Mouse (Mus musculus) effector memory CD4-positive, alpha-beta T cell, adult 5 months (primary cell): ENCODE measurements around the gene Fbf1. TPM values are rescaled to one million over a fixed set of nuclear protein-coding genes. Genes with fewer than 3 reads are reported as not detected.

Experiments used
- polyA plus RNA-seq: library from polyadenylated mRNA; unstranded; fragments of 100-300 nt; shearing (Covaris generic); gene quantifications from one replicate; pipeline ENCODE4 v1.2.1, GENCODE M21; 2017

Gene Fbf1
- polyA plus RNA-seq = 6.1 TPM

DNA sequence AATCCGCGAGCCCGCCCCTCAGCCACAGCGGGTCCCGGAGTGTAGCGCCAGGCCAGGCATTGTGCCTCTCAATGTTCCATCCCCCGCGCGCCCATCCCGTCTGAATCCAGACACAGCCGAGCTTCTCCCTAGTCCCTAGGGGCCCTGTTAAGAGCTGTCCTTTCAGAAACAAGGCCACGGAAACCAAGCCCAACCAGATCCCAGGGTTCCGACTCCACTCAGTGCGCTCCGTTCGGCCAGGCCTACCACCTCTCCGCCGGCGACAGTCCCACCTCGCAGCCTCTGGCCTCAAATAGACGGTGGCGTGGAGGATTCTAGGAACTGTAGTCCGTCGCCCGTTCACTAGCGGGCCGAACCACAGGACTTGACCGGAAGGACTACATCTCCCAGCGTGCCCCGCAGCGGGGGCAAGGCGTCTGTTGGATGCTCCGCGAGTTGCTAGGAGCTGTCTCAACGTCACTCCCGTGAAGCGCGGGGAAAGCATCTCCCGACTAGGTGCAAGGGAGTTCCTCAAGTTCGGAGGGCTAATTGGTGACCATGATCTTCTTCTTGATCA, at the start of gene Fbf1:
Fbf1 (minus strand) TSS at position 283 of the 556 bp plus-strand sequence.

GRCm38 (mm10) chr11:116198639-116199531, 30.9 kb upstream of the Fbf1 start, which contains the start of the genes Ten1 and Acox1:
Gene Ten1, plus strand, starts transcription at chr11:116198855.
Gene Acox1, minus strand, starts transcription at chr11:116199045.

GRCm38 (mm10) chr11:116138468-116139138, 29.4 kb downstream of the Fbf1 start, which contains the start of gene Mrpl38:
Gene Mrpl38, minus strand, starts transcription at chr11:116138868.

GRCm38 (mm10) chr11:116130488-116131205, 37.3 kb downstream of the Fbf1 start, which contains the start of gene Trim65:
Gene Trim65, minus strand, starts transcription at chr11:116131128.

GRCm38 (mm10) chr11:116127156-116127980, 40.6 kb downstream of the Fbf1 start, which contains the start of gene Trim47:
Gene Trim47, minus strand, starts transcription at chr11:116127210.

Other genes starting within 250 kb of the Fbf1 start
- 30.1 TPM for gene Sap30bp, start 234.9 kb downstream of the Fbf1 start, polyA plus RNA-seq
- gene Recql5, start 234.7 kb downstream of the Fbf1 start, polyA plus RNA-seq = 9.4 TPM
- not detected for gene Itgb4, start 193.5 kb downstream of the Fbf1 start, polyA plus RNA-seq
- gene Galk1, start 155.4 kb downstream of the Fbf1 start, polyA plus RNA-seq = 16.1 TPM
- 2,052 TPM for gene H3f3b, start 140.2 kb downstream of the Fbf1 start, polyA plus RNA-seq
- gene Unk, start 137.8 kb downstream of the Fbf1 start, polyA plus RNA-seq = 35.8 TPM
- gene Unc13d, start 90.2 kb downstream of the Fbf1 start, polyA plus RNA-seq = 80.3 TPM
- 312 TPM for gene Wbp2, start 81.2 kb downstream of the Fbf1 start, polyA plus RNA-seq
- gene Trim47, start 41.0 kb downstream of the Fbf1 start, polyA plus RNA-seq = 0.50 TPM
- gene Trim65, start 37.0 kb downstream of the Fbf1 start, polyA plus RNA-seq = 12.1 TPM
- 73.9 TPM for gene Mrpl38, start 29.3 kb downstream of the Fbf1 start, polyA plus RNA-seq
- gene Ten1, start 30.7 kb upstream of the Fbf1 start, polyA plus RNA-seq = 27.9 TPM
- 20.6 TPM for gene Acox1, start 30.9 kb upstream of the Fbf1 start, polyA plus RNA-seq
- gene Evpl, start 69.9 kb upstream of the Fbf1 start, polyA plus RNA-seq = 0.10 TPM
- 60.8 TPM for gene Srp68, start 106.1 kb upstream of the Fbf1 start, polyA plus RNA-seq
- not detected for gene Galr2, start 112.8 kb upstream of the Fbf1 start, polyA plus RNA-seq
- 46.4 TPM for gene Exoc7, start 139.1 kb upstream of the Fbf1 start, polyA plus RNA-seq
- gene Foxj1, start 167.2 kb upstream of the Fbf1 start, polyA plus RNA-seq = 0.24 TPM
- gene Rnf157, start 244.9 kb upstream of the Fbf1 start, polyA plus RNA-seq = 98.2 TPM